Mouse (Mus musculus): ENCODE measurements around the gene Itpr1.

DNA sequence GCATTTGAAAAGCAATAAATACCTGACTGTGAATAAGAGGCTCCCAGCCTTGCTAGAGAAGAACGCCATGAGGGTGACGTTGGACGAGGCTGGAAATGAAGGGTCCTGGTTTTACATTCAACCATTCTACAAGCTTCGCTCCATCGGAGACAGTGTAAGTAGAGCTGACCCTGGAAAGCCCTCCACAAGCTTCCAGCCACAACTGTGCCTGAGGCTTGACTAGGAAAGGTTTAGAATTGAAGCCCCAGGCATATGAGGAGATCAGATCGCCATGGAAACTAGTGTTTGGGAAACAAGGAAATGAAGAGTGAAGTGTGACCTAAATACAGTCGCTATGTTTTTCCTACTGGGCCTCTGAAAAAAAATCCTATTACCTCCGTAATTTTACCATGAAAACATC is 139.1 kb downstream of the Itpr1 start:
- TF ChIP-seq CTCF (IDR thresholded peaks at IDR 0.05; ENCODE audit: insufficient read depth, low read length) (no peak), POLR2A (IDR thresholded peaks at IDR 0.05; ENCODE audit: borderline replicate concordance, extremely low read depth, low read depth, low read length) (no peak)

Measured in lung, adult 2 months (tissue).